Mouse (Mus musculus): Measurements from ENCODE around the gene 1700113H08Rik. TPM values are rescaled to one million over a fixed set of nuclear protein-coding genes. Genes with fewer than 3 reads are reported as not detected.

Gene 1700113H08Rik
- polyA plus RNA-seq, 1 experiment, result 0.09 TPM

GRCm38 (mm10) chr10:87153731-87154505 is 96.1 kb downstream of the 1700113H08Rik start:
- H3K36me3 ChIP-seq (ENCODE audit: control insufficient read depth, insufficient read depth, low read length), result no peaks in the 10 kb centered on the region
- WGBS, result 92% methylated on average over 14 of the region's 14 CpGs
- H3K27me3 ChIP-seq (ENCODE audit: control insufficient read depth, insufficient read depth, low read length), result no peaks in the 10 kb centered on the region
- H3K27ac ChIP-seq (ENCODE audit: insufficient read depth, low read length), result no peak overlapping the region
- no peaks in the 10 kb centered on the region for H3K4me1 ChIP-seq (ENCODE audit: control insufficient read depth, insufficient read depth, insufficient read length)
- no peak for DNase-seq (ENCODE audit: low read depth in 1 of 2, low spot score in 2 of 2)
- H3K4me3 ChIP-seq (ENCODE audit: extremely low read depth, insufficient read depth, insufficient read length), result no peak overlapping the region
- TF ChIP-seq CTCF (IDR thresholded peaks at IDR 0.05; ENCODE audit: extremely low read depth, insufficient read depth, insufficient read length, insufficient replicate concordance), result no peak
- TF ChIP-seq POLR2A (IDR thresholded peaks at IDR 0.05; ENCODE audit: low read depth, low read length), result no peak

GRCm38 (mm10) chr10:87159781-87160180 is 101.9 kb downstream of the 1700113H08Rik start:
- H3K27me3 ChIP-seq (ENCODE audit: control insufficient read depth, insufficient read depth, low read length), result no peaks in the 10 kb centered on the region
- H3K27ac ChIP-seq (ENCODE audit: insufficient read depth, low read length), result no peak overlapping the region
- WGBS, result 65% methylated on average over 9 of the region's 9 CpGs
- no peak overlapping the region for H3K4me3 ChIP-seq (ENCODE audit: extremely low read depth, insufficient read depth, insufficient read length)
- no peak for TF ChIP-seq CTCF (IDR thresholded peaks at IDR 0.05; ENCODE audit: extremely low read depth, insufficient read depth, insufficient read length, insufficient replicate concordance)
- no peak for TF ChIP-seq POLR2A (IDR thresholded peaks at IDR 0.05; ENCODE audit: low read depth, low read length)
- H3K4me1 ChIP-seq (ENCODE audit: control insufficient read depth, insufficient read depth, insufficient read length), result no peaks in the 10 kb centered on the region
- H3K36me3 ChIP-seq (ENCODE audit: control insufficient read depth, insufficient read depth, low read length), result no peaks in the 10 kb centered on the region
- no peak for DNase-seq (ENCODE audit: low read depth in 1 of 2, low spot score in 2 of 2)

GRCm38 (mm10) chr10:87196123-87196756 is 138.4 kb downstream of the 1700113H08Rik start:
- Histone ChIP-seq H3K4me1 (ENCODE audit: control insufficient read depth, insufficient read depth, insufficient read length) (no peaks in the 10 kb centered on the region), H3K4me3 (ENCODE audit: extremely low read depth, insufficient read depth, insufficient read length) (no peak overlapping the region), H3K27me3 (ENCODE audit: control insufficient read depth, insufficient read depth, low read length) (no peaks in the 10 kb centered on the region), H3K36me3 (ENCODE audit: control insufficient read depth, insufficient read depth, low read length) (no peaks in the 10 kb centered on the region), H3K27ac (ENCODE audit: insufficient read depth, low read length) (no peak overlapping the region)
- DNase-seq (ENCODE audit: low read depth in 1 of 2, low spot score in 2 of 2), result no peak
- TF ChIP-seq POLR2A (IDR thresholded peaks at IDR 0.05; ENCODE audit: low read depth, low read length) (no peak), CTCF (IDR thresholded peaks at IDR 0.05; ENCODE audit: extremely low read depth, insufficient read depth, insufficient read length, insufficient replicate concordance) (no peak)
- WGBS, result 79% methylated on average over 7 of the region's 7 CpGs

GRCm38 (mm10) chr10:87198720-87199119 is 140.9 kb downstream of the 1700113H08Rik start:
- no peak for DNase-seq (ENCODE audit: low read depth in 1 of 2, low spot score in 2 of 2)
- TF ChIP-seq CTCF (IDR thresholded peaks at IDR 0.05; ENCODE audit: extremely low read depth, insufficient read depth, insufficient read length, insufficient replicate concordance), result no peak
- no peak for TF ChIP-seq POLR2A (IDR thresholded peaks at IDR 0.05; ENCODE audit: low read depth, low read length)
- Histone ChIP-seq H3K4me3 (ENCODE audit: extremely low read depth, insufficient read depth, insufficient read length) (no peak overlapping the region), H3K36me3 (ENCODE audit: control insufficient read depth, insufficient read depth, low read length) (no peaks in the 10 kb centered on the region), H3K27me3 (ENCODE audit: control insufficient read depth, insufficient read depth, low read length) (no peaks in the 10 kb centered on the region), H3K4me1 (ENCODE audit: control insufficient read depth, insufficient read depth, insufficient read length) (no peaks in the 10 kb centered on the region), H3K27ac (ENCODE audit: insufficient read depth, low read length) (no peak overlapping the region)
- WGBS, result 94% methylated on average over 2 of the region's 2 CpGs

- Histone ChIP-seq H3K27me3 (ENCODE audit: control insufficient read depth, insufficient read depth, low read length) (no peaks in the 10 kb centered on the region), H3K4me1 (ENCODE audit: control insufficient read depth, insufficient read depth, insufficient read length) (no peaks in the 10 kb centered on the region), H3K4me3 (ENCODE audit: extremely low read depth, insufficient read depth, insufficient read length) (no peak overlapping the region), H3K27ac (ENCODE audit: insufficient read depth, low read length) (no peak overlapping the region), H3K36me3 (ENCODE audit: control insufficient read depth, insufficient read depth, low read length) (no peaks in the 10 kb centered on the region)
- DNase-seq (ENCODE audit: low read depth in 1 of 2, low spot score in 2 of 2), result no peak
- TF ChIP-seq POLR2A (IDR thresholded peaks at IDR 0.05; ENCODE audit: low read depth, low read length) (no peak), CTCF (IDR thresholded peaks at IDR 0.05; ENCODE audit: extremely low read depth, insufficient read depth, insufficient read length, insufficient replicate concordance) (no peak)
- WGBS, result 85% methylated on average over 1 of the region's 1 CpGs
Measured at GRCm38 (mm10) chr10:87209466-87209865, 151.6 kb downstream of the 1700113H08Rik start.

- Histone ChIP-seq H3K36me3 (ENCODE audit: control insufficient read depth, insufficient read depth, low read length) (no peaks in the 10 kb centered on the region), H3K4me3 (ENCODE audit: extremely low read depth, insufficient read depth, insufficient read length) (no peak overlapping the region), H3K4me1 (ENCODE audit: control insufficient read depth, insufficient read depth, insufficient read length) (no peaks in the 10 kb centered on the region), H3K27me3 (ENCODE audit: control insufficient read depth, insufficient read depth, low read length) (no peaks in the 10 kb centered on the region), H3K27ac (ENCODE audit: insufficient read depth, low read length) (no peak overlapping the region)
- DNase-seq (ENCODE audit: low read depth in 1 of 2, low spot score in 2 of 2), result no peak
- TF ChIP-seq CTCF (IDR thresholded peaks at IDR 0.05; ENCODE audit: extremely low read depth, insufficient read depth, insufficient read length, insufficient replicate concordance) (no peak), POLR2A (IDR thresholded peaks at IDR 0.05; ENCODE audit: low read depth, low read length) (no peak)
- WGBS, result 86% methylated on average over 4 of the region's 4 CpGs
Measured at GRCm38 (mm10) chr10:87211046-87211445, 153.2 kb downstream of the 1700113H08Rik start.

GRCm38 (mm10) chr10:87212854-87213253 is 155.0 kb downstream of the 1700113H08Rik start:
- TF ChIP-seq CTCF (IDR thresholded peaks at IDR 0.05; ENCODE audit: extremely low read depth, insufficient read depth, insufficient read length, insufficient replicate concordance) (no peak), POLR2A (IDR thresholded peaks at IDR 0.05; ENCODE audit: low read depth, low read length) (no peak)

More at GRCm38 (mm10) chr10:87212854-87213253, 155.0 kb downstream of the 1700113H08Rik start:
- no peaks in the 10 kb centered on the region for H3K4me1 ChIP-seq (ENCODE audit: control insufficient read depth, insufficient read depth, insufficient read length)
- 62% methylated on average over 2 of the region's 2 CpGs for WGBS
- H3K4me3 ChIP-seq (ENCODE audit: extremely low read depth, insufficient read depth, insufficient read length), result no peak overlapping the region
- H3K27me3 ChIP-seq (ENCODE audit: control insufficient read depth, insufficient read depth, low read length), result no peaks in the 10 kb centered on the region
- no peak for DNase-seq (ENCODE audit: low read depth in 1 of 2, low spot score in 2 of 2)
- H3K36me3 ChIP-seq (ENCODE audit: control insufficient read depth, insufficient read depth, low read length), result no peaks in the 10 kb centered on the region
- H3K27ac ChIP-seq (ENCODE audit: insufficient read depth, low read length), result no peak overlapping the region

Data from spleen, adult 2 months (tissue).